Mouse (Mus musculus) spleen, postnatal 4 days (tissue): ENCODE results near the gene Spz1.

Source experiments
- DNase-seq, 2 experiments: peaks; one replicate each; pipeline ENCODE4 v3.0.0; 2022; ENCODE audit warnings: low spot score in 2 of 2

Spz1 gene

GRCm38 (mm10) chr13:92576072-92576471 is at the start of gene Spz1:
Gene Spz1, minus strand, starts transcription at chr13:92576172.
- no peak for DNase-seq

- DNase-seq: no peak
Observed at GRCm38 (mm10) chr13:92616459-92616858, 40.5 kb upstream of the Spz1 start.

- no peak for DNase-seq
Observed at GRCm38 (mm10) chr13:92615201-92615600, 39.2 kb upstream of the Spz1 start.

GRCm38 (mm10) chr13:92613094-92613493 is 37.1 kb upstream of the Spz1 start:
- DNase-seq: peak in 1 of 2 experiments; percentile 51

- DNase-seq: no peak
Observed at GRCm38 (mm10) chr13:92611917-92612316, 35.9 kb upstream of the Spz1 start.

GRCm38 (mm10) chr13:92611254-92611784 is 35.3 kb upstream of the Spz1 start:
- no peak for DNase-seq

- DNase-seq: peak; percentile 99 to 100
Observed at GRCm38 (mm10) chr13:92610311-92611221, 34.6 kb upstream of the Spz1 start, which contains the start of gene Serinc5. Gene Serinc5, plus strand, starts transcription at chr13:92611091.

- DNase-seq: peak; percentile 53 to 77
Observed at GRCm38 (mm10) chr13:92609486-92610310, 33.7 kb upstream of the Spz1 start.

GRCm38 (mm10) chr13:92605306-92605705 is 29.3 kb upstream of the Spz1 start:
- DNase-seq: peak in 1 of 2 experiments; percentile 58

- DNase-seq: peak in 1 of 2 experiments; percentile 43
Observed at GRCm38 (mm10) chr13:92595424-92595823, 19.5 kb upstream of the Spz1 start.

- DNase-seq: no peak
Observed at GRCm38 (mm10) chr13:92594907-92595306, 18.9 kb upstream of the Spz1 start.

- DNase-seq: no peak
Observed at GRCm38 (mm10) chr13:92594481-92594880, 18.5 kb upstream of the Spz1 start.

GRCm38 (mm10) chr13:92593731-92594396 is 17.9 kb upstream of the Spz1 start:
- DNase-seq: no peak

GRCm38 (mm10) chr13:92592786-92593635 is 17.0 kb upstream of the Spz1 start:
- DNase-seq: peak; percentile 71 to 78

GRCm38 (mm10) chr13:92592268-92592785 is 16.4 kb upstream of the Spz1 start:
- peak in 1 of 2 experiments; percentile 26 for DNase-seq

GRCm38 (mm10) chr13:92591225-92591624 is 15.3 kb upstream of the Spz1 start:
- no peak for DNase-seq

- DNase-seq: no peak
Observed at GRCm38 (mm10) chr13:92589255-92589654, 13.3 kb upstream of the Spz1 start.

GRCm38 (mm10) chr13:92588704-92589103 is 12.7 kb upstream of the Spz1 start:
- no peak for DNase-seq

GRCm38 (mm10) chr13:92584094-92584717 is 8.2 kb upstream of the Spz1 start:
- DNase-seq: peak in 1 of 2 experiments; percentile 21
